In genomic region chr8:89534605-89535004, GRCm38 (mm10) we compare ENCODE assay signal across 22 mouse cellular contexts.
"Had no signal": no experiment of that assay in that cellular context is flagged by ENCODE, and none has a peak within 500 bp of the region (broad histone marks: within the 10 kb centered on the region; RNA-seq: fewer than 3 reads in every experiment).

No protein-coding gene starts in this region.

- H3K9me3 ChIP-seq: limb, embryonic 13.5 days; liver, embryonic 12.5 days; liver, embryonic 15.5 days; lung, embryonic 15.5 days; midbrain, embryonic 12.5 days; midbrain, embryonic 15.5 days; neural tube, embryonic 13.5 days had no signal

- H3K27ac ChIP-seq: limb, embryonic 13.5 days; liver, embryonic 12.5 days; liver, embryonic 15.5 days; lung, embryonic 15.5 days; midbrain, embryonic 12.5 days; midbrain, embryonic 15.5 days; neural tube, embryonic 13.5 days had no signal

- H3K4me3 ChIP-seq: limb, embryonic 13.5 days; liver, embryonic 12.5 days; liver, embryonic 15.5 days; lung, embryonic 15.5 days; midbrain, embryonic 12.5 days; midbrain, embryonic 15.5 days; myocyte; neural tube, embryonic 13.5 days had no signal

- H3K4me1 ChIP-seq: liver, embryonic 12.5 days; liver, embryonic 15.5 days; lung, embryonic 15.5 days; midbrain, embryonic 12.5 days; midbrain, embryonic 15.5 days had no signal

- DNase-seq: kidney, adult 2 months; kidney, postnatal 14 days; kidney, postnatal 4 days; left cerebral cortex, postnatal 4 days; liver; lung, adult 18-20 months; lung, postnatal 14 days; lung, postnatal 4 days; retina, postnatal 1 day; right cerebral cortex, postnatal 25 days; spleen, adult 18-20 months; thymus, adult 18-20 months; thymus, postnatal 36 days had no signal

- H3K36me3 ChIP-seq: limb, embryonic 13.5 days; liver, embryonic 12.5 days; liver, embryonic 15.5 days; lung, embryonic 15.5 days; midbrain, embryonic 12.5 days; midbrain, embryonic 15.5 days; neural tube, embryonic 13.5 days had no signal

- H3K4me2 ChIP-seq: limb, embryonic 13.5 days; liver, embryonic 12.5 days; liver, embryonic 15.5 days; lung, embryonic 15.5 days; midbrain, embryonic 12.5 days; midbrain, embryonic 15.5 days; neural tube, embryonic 13.5 days had no signal

- ATAC-seq: intestine, embryonic 16.5 days; liver, embryonic 12.5 days; midbrain, embryonic 15.5 days had no signal

- H3K27me3 ChIP-seq: liver, embryonic 12.5 days; liver, embryonic 15.5 days; lung, embryonic 15.5 days; midbrain, embryonic 12.5 days; midbrain, embryonic 15.5 days had no signal

- H3K9ac ChIP-seq: limb, embryonic 13.5 days; liver, embryonic 12.5 days; liver, embryonic 15.5 days; lung, embryonic 15.5 days; midbrain, embryonic 12.5 days; midbrain, embryonic 15.5 days; neural tube, embryonic 13.5 days had no signal
